Mouse (Mus musculus): ENCODE results near the gene Irs1. TPM values are rescaled to one million over a fixed set of nuclear protein-coding genes. Genes with fewer than 3 reads are reported as not detected.
A peak's percentile ranks its signal among the peaks of the same experiment; 100 is the strongest.

Irs1 gene
- polyA plus RNA-seq, 1 experiment from 2014 or later = 4.3 TPM

- peak; percentile 0; the same call in 1 of the 2 replicates for ATAC-seq (ENCODE audit: low FRiP score, low TSS enrichment)
- H3K9me3 ChIP-seq (ENCODE audit: low read length) = no peaks in the 10 kb centered on the region
- H3K27me3 ChIP-seq (ENCODE audit: insufficient read depth, low read length) = peaks cover 3% of the 10 kb centered on the region; the same call in 1 of the 2 replicates
- H3K4me2 ChIP-seq (replicated peaks; ENCODE audit: low read depth, low read length) = peak overlapping the region; percentile 94
- peak overlapping the region; percentile 86 for H3K9ac ChIP-seq (replicated peaks; ENCODE audit: low read length)
- WGBS = under 1% methylated on average over 45 of the region's 45 CpGs
- peak overlapping the region; percentile 96 for H3K27ac ChIP-seq (ENCODE audit: low read length)
- H3K4me3 ChIP-seq (ENCODE audit: low read length) = peak overlapping the region; percentile 78
- peaks cover 16% of the 10 kb centered on the region for H3K36me3 ChIP-seq (ENCODE audit: insufficient read depth, low read length)
- peaks cover 40% of the 10 kb centered on the region for H3K4me1 ChIP-seq (ENCODE audit: insufficient read depth, low read length)
These were observed 1.1 kb downstream of the Irs1 start for GRCm38 (mm10) chr1:82289990-82290681.

DNA sequence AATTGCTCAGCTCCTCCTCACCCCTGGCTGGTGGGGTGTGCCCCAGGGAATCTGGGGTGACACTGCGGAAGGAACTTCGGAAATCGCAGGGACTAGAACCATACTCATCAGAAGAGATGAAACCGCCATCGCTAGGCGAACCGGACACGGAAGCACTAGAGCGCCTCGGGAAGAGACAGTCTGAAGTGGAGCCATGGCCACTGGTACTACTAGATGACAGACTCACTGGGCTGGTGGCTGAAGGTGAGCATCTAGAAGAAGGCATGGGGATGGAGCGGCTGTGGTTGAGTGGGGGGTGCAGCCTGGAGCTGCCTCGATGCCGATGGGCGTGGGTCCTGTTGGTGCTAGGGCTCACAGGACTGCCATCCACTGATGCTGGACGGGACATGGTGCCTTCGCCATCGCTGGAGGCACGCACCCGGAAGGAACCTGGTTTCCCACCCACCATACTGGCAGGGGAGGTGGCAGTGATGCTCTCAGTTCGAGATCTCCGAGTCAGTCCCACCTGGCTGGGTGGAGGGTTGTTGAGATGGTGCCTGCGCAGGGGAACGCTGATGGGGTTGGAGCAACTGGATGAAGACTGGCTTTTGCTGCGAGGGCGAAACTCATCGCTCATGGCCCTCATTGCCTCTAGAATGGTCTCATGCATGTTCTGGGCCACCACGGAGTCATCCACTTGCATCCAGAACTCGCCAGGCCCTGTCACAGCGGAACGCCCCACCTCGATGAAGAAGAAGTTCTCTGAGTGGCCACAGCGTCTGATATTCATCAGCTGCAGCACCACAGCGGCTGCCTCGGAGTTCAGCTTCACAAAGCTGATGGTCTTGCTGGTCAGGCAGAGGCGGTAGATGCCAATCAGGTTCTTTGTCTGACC, 1.9 kb downstream of the Irs1 start:
- peak overlapping the region; percentile 86 for H3K9ac ChIP-seq (replicated peaks; ENCODE audit: low read length)
- peak overlapping the region; percentile 94 for H3K4me2 ChIP-seq (replicated peaks; ENCODE audit: low read depth, low read length)
- peaks cover 16% of the 10 kb centered on the region for H3K36me3 ChIP-seq (ENCODE audit: insufficient read depth, low read length)
- H3K27ac ChIP-seq (ENCODE audit: low read length) = peak overlapping the region; percentile 96
- H3K9me3 ChIP-seq (ENCODE audit: low read length) = no peaks in the 10 kb centered on the region
- peak overlapping the region; percentile 78 for H3K4me3 ChIP-seq (ENCODE audit: low read length)
- no peak for ATAC-seq (ENCODE audit: low FRiP score, low TSS enrichment)
- H3K27me3 ChIP-seq (ENCODE audit: insufficient read depth, low read length) = peaks cover 3% of the 10 kb centered on the region; the same call in 1 of the 2 replicates
- H3K4me1 ChIP-seq (ENCODE audit: insufficient read depth, low read length) = peaks cover 43% of the 10 kb centered on the region
- WGBS = 72% methylated on average over 35 of the region's 35 CpGs

- H3K4me1 ChIP-seq (ENCODE audit: insufficient read depth, low read length) = peaks cover 49% of the 10 kb centered on the region
- no peak overlapping the region for H3K4me3 ChIP-seq (ENCODE audit: low read length)
- no peak overlapping the region for H3K4me2 ChIP-seq (replicated peaks; ENCODE audit: low read depth, low read length)
- no peak for ATAC-seq (ENCODE audit: low FRiP score, low TSS enrichment)
- H3K9ac ChIP-seq (replicated peaks; ENCODE audit: low read length) = no peak overlapping the region
- WGBS = 92% methylated on average over 18 of the region's 18 CpGs
- H3K27ac ChIP-seq (ENCODE audit: low read length) = no peak overlapping the region
- no peaks in the 10 kb centered on the region for H3K9me3 ChIP-seq (ENCODE audit: low read length)
- peaks cover 16% of the 10 kb centered on the region for H3K36me3 ChIP-seq (ENCODE audit: insufficient read depth, low read length)
- H3K27me3 ChIP-seq (ENCODE audit: insufficient read depth, low read length) = peaks cover 3% of the 10 kb centered on the region; the same call in 1 of the 2 replicates
These were observed 2.7 kb downstream of the Irs1 start for GRCm38 (mm10) chr1:82288421-82288990.

- peak overlapping the region; percentile 51 for H3K4me2 ChIP-seq (replicated peaks; ENCODE audit: low read depth, low read length)
- ATAC-seq (ENCODE audit: low FRiP score, low TSS enrichment) = no peak
- peaks cover 46% of the 10 kb centered on the region for H3K4me1 ChIP-seq (ENCODE audit: insufficient read depth, low read length)
- WGBS = 94% methylated on average over 16 of the region's 16 CpGs
- H3K27me3 ChIP-seq (ENCODE audit: insufficient read depth, low read length) = peaks cover 3% of the 10 kb centered on the region; the same call in 1 of the 2 replicates
- H3K27ac ChIP-seq (ENCODE audit: low read length) = no peak overlapping the region
- H3K9ac ChIP-seq (replicated peaks; ENCODE audit: low read length) = no peak overlapping the region
- H3K36me3 ChIP-seq (ENCODE audit: insufficient read depth, low read length) = peaks cover 16% of the 10 kb centered on the region
- no peaks in the 10 kb centered on the region for H3K9me3 ChIP-seq (ENCODE audit: low read length)
- H3K4me3 ChIP-seq (ENCODE audit: low read length) = peak overlapping the region; percentile 42
These were observed 3.4 kb downstream of the Irs1 start for GRCm38 (mm10) chr1:82287776-82288325.

- Histone ChIP-seq H3K9ac (replicated peaks; ENCODE audit: low read length) (peak overlapping the region; percentile 48), H3K27me3 (ENCODE audit: insufficient read depth, low read length) (peaks cover 3% of the 10 kb centered on the region; the same call in 1 of the 2 replicates), H3K9me3 (ENCODE audit: low read length) (no peaks in the 10 kb centered on the region), H3K4me3 (ENCODE audit: low read length) (peak overlapping the region; percentile 42), H3K4me2 (replicated peaks; ENCODE audit: low read depth, low read length) (peak overlapping the region; percentile 51), H3K27ac (ENCODE audit: low read length) (no peak overlapping the region), H3K4me1 (ENCODE audit: insufficient read depth, low read length) (peaks cover 45% of the 10 kb centered on the region), H3K36me3 (ENCODE audit: insufficient read depth, low read length) (peaks cover 16% of the 10 kb centered on the region)
- no peak for ATAC-seq (ENCODE audit: low FRiP score, low TSS enrichment)
- WGBS = 65% methylated on average over 22 of the region's 22 CpGs
These were observed 4.0 kb downstream of the Irs1 start for GRCm38 (mm10) chr1:82287052-82287775.

DNA sequence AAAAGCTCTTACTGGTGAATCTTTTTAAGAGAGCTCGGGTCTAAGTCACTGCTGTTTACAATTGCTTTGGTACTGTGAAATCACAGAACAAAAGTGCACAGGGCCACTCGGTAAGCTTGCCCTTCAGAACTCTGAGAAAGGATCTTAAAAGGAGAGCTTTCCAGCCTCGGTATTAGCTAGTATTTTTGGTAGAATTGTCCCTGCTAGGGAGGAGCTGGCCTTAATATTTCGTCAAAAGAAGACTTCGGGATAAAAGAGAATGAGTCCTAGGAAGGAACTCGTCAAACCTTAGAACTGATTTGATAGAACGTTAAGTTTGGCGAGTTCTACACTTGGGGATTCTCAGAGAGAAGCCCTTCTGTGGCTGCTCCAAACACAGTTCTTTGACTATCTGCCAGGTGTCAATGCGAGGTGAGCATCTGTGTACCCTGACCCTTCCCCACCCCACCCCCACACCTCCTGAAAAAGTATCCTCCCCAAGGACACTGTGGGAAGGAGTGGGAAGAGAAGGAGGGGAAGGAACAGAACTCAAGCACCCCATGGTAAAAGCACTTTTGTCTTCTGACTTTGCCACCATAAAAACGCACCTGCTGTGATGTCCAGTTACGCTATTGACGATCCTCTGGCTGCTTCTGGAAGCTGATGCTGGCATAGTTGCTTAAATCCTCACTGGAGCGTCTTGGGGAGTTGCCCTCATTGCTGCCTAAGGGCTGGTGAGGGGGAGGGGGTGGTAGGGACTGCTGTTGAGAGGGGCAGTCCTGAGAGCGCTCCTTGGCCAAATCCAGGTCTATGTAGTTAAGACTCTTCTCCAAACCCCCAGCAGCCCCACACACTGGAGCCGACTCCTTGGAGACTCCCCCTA, 4.8 kb downstream of the Irs1 start:
- peaks cover 16% of the 10 kb centered on the region for H3K36me3 ChIP-seq (ENCODE audit: insufficient read depth, low read length)
- peak overlapping the region; percentile 42 for H3K4me3 ChIP-seq (ENCODE audit: low read length)
- peaks cover 42% of the 10 kb centered on the region for H3K4me1 ChIP-seq (ENCODE audit: insufficient read depth, low read length)
- peaks cover 3% of the 10 kb centered on the region; the same call in 1 of the 2 replicates for H3K27me3 ChIP-seq (ENCODE audit: insufficient read depth, low read length)
- H3K27ac ChIP-seq (ENCODE audit: low read length) = peak overlapping the region; percentile 4; the same call in 1 of the 2 replicates
- peak overlapping the region; percentile 51 for H3K4me2 ChIP-seq (replicated peaks; ENCODE audit: low read depth, low read length)
- H3K9me3 ChIP-seq (ENCODE audit: low read length) = no peaks in the 10 kb centered on the region
- 24% methylated on average over 15 of the region's 15 CpGs for WGBS
- ATAC-seq (ENCODE audit: low FRiP score, low TSS enrichment) = no peak
- H3K9ac ChIP-seq (replicated peaks; ENCODE audit: low read length) = peak overlapping the region; percentile 48

GRCm38 (mm10) chr1:82285461-82286189, 5.6 kb downstream of the Irs1 start:
- WGBS = 44% methylated on average over 5 of the region's 5 CpGs
- no peak for ATAC-seq (ENCODE audit: low FRiP score, low TSS enrichment)
- peak overlapping the region; percentile 42 for H3K4me3 ChIP-seq (ENCODE audit: low read length)
- H3K36me3 ChIP-seq (ENCODE audit: insufficient read depth, low read length) = peaks cover 16% of the 10 kb centered on the region
- H3K4me1 ChIP-seq (ENCODE audit: insufficient read depth, low read length) = peaks cover 42% of the 10 kb centered on the region
- peak overlapping the region; percentile 48 for H3K9ac ChIP-seq (replicated peaks; ENCODE audit: low read length)
- H3K9me3 ChIP-seq (ENCODE audit: low read length) = no peaks in the 10 kb centered on the region
- peak overlapping the region; percentile 51 for H3K4me2 ChIP-seq (replicated peaks; ENCODE audit: low read depth, low read length)
- H3K27me3 ChIP-seq (ENCODE audit: insufficient read depth, low read length) = peaks cover 3% of the 10 kb centered on the region; the same call in 1 of the 2 replicates
- H3K27ac ChIP-seq (ENCODE audit: low read length) = no peak overlapping the region

- Histone ChIP-seq H3K9ac (replicated peaks; ENCODE audit: low read length) (peak overlapping the region; percentile 79), H3K4me1 (ENCODE audit: insufficient read depth, low read length) (peaks cover 36% of the 10 kb centered on the region), H3K27me3 (ENCODE audit: insufficient read depth, low read length) (peaks cover 3% of the 10 kb centered on the region; the same call in 1 of the 2 replicates), H3K9me3 (ENCODE audit: low read length) (no peaks in the 10 kb centered on the region), H3K36me3 (ENCODE audit: insufficient read depth, low read length) (peaks cover 16% of the 10 kb centered on the region), H3K4me3 (ENCODE audit: low read length) (peak overlapping the region; percentile 50), H3K4me2 (replicated peaks; ENCODE audit: low read depth, low read length) (peak overlapping the region; percentile 63), H3K27ac (ENCODE audit: low read length) (peak overlapping the region; percentile 98)
- 20% methylated on average over 4 of the region's 4 CpGs for WGBS
- ATAC-seq (ENCODE audit: low FRiP score, low TSS enrichment) = no peak
These were observed 6.8 kb downstream of the Irs1 start for GRCm38 (mm10) chr1:82284403-82284802.
